Comparison of ENCODE assay signal across 23 mouse cellular contexts in genomic region chr13:59486243-59486642, GRCm38 (mm10).
"Had no signal": no experiment of that assay in that cellular context is flagged by ENCODE, and none has a peak within 500 bp of the region (broad histone marks: within the 10 kb centered on the region; RNA-seq: fewer than 3 reads in every experiment).

No protein-coding gene starts in this region.

- DNase-seq: gastrocnemius, postnatal 14 days; gastrocnemius, postnatal 36 days; heart, adult 18-20 months; heart, postnatal 10 days; heart, postnatal 4 days; kidney, adult 18-20 months; kidney, adult 8-10 months; kidney, postnatal 10 days; kidney, postnatal 25 days; layer of hippocampus, adult 9-11 months; layer of hippocampus, postnatal 36 days; left cerebral cortex, postnatal 4 days had no signal

- H3K4me3 ChIP-seq: heart, embryonic 10.5 days; heart, embryonic 12.5 days; hindbrain, embryonic 10.5 days; hindbrain, embryonic 12.5 days; intestine, embryonic 15.5 days; limb, embryonic 13.5 days; limb, embryonic 15.5 days had no signal

- ATAC-seq: hindbrain, embryonic 16.5 days; inflammation-experienced regulatory T-cells, adult 6 months; intestine, embryonic 15.5 days; intestine, postnatal 0 days had no signal

- H3K4me1 ChIP-seq: heart, embryonic 10.5 days; heart, embryonic 12.5 days; intestine, embryonic 15.5 days; limb, embryonic 13.5 days; limb, embryonic 15.5 days had no signal

- H3K27ac ChIP-seq: heart, embryonic 10.5 days; hindbrain, embryonic 10.5 days; hindbrain, embryonic 12.5 days; hindbrain, embryonic 14.5 days; intestine, embryonic 15.5 days; limb, embryonic 13.5 days; limb, embryonic 15.5 days had no signal

- H3K9ac ChIP-seq: heart, embryonic 12.5 days; hindbrain, embryonic 12.5 days; hindbrain, embryonic 14.5 days; intestine, embryonic 15.5 days; limb, embryonic 13.5 days; limb, embryonic 15.5 days had no signal

- H3K4me2 ChIP-seq: heart, embryonic 12.5 days; hindbrain, embryonic 12.5 days; hindbrain, embryonic 14.5 days; intestine, embryonic 15.5 days; limb, embryonic 13.5 days; limb, embryonic 15.5 days had no signal

- H3K9me3 ChIP-seq: heart, embryonic 10.5 days; heart, embryonic 12.5 days; hindbrain, embryonic 10.5 days; hindbrain, embryonic 12.5 days; intestine, embryonic 15.5 days; limb, embryonic 13.5 days; limb, embryonic 15.5 days had no signal

- H3K27me3 ChIP-seq: heart, embryonic 12.5 days; hindbrain, embryonic 12.5 days; intestine, embryonic 15.5 days; limb, embryonic 13.5 days; limb, embryonic 15.5 days had no signal

- H3K36me3 ChIP-seq: heart, embryonic 10.5 days; intestine, embryonic 15.5 days; limb, embryonic 13.5 days had no signal
